Mouse (Mus musculus): ENCODE data around the gene Tarsl2.

GRCm38 (mm10) chr7:65635831-65636230, 8.9 kb upstream of the Tarsl2 start:
- no peak for TF ChIP-seq MYC (IDR thresholded peaks at IDR 0.05; ENCODE audit: low read depth, low read length)
- TF ChIP-seq CTCF (conservative IDR thresholded peaks at IDR 0.05 in 1 of 2, IDR thresholded peaks at IDR 0.05 in 1 of 2; ENCODE audit: low read depth in 2 of 2, low read length in 2 of 2) = no peak
- no peak for TF ChIP-seq RCOR1 (conservative IDR thresholded peaks at IDR 0.05; ENCODE audit: low read depth, low read length)
- TF ChIP-seq TBP (conservative IDR thresholded peaks at IDR 0.05; ENCODE audit: low read depth, low read length) = no peak
- no peak for TF ChIP-seq POLR2A (IDR thresholded peaks at IDR 0.05; ENCODE audit: low read depth, low read length)
- TF ChIP-seq TCF12 (IDR thresholded peaks at IDR 0.05; ENCODE audit: low read depth, low read length) = no peak
- no peak for TF ChIP-seq EP300 (IDR thresholded peaks at IDR 0.05; ENCODE audit: low read length)
- no peak for TF ChIP-seq JUND (conservative IDR thresholded peaks at IDR 0.05; ENCODE audit: low read depth, low read length)
- no peak for TF ChIP-seq KAT2A (IDR thresholded peaks at IDR 0.05; ENCODE audit: insufficient replicate concordance, low read length)
- no peak for TF ChIP-seq GABPA (IDR thresholded peaks at IDR 0.05; ENCODE audit: insufficient replicate concordance, low read depth, low read length)
- TF ChIP-seq MAX (IDR thresholded peaks at IDR 0.05; ENCODE audit: low read length) = no peak
- no peak for TF ChIP-seq MAFK (IDR thresholded peaks at IDR 0.05; ENCODE audit: insufficient replicate concordance, low read length)
- no peak for TF ChIP-seq NRF1 (IDR thresholded peaks at IDR 0.05; ENCODE audit: low read depth, low read length)
- no peak for TF ChIP-seq MAZ (IDR thresholded peaks at IDR 0.05; ENCODE audit: low read depth, low read length)

All from CH12.LX (cell line).